Mouse (Mus musculus) MEL (cell line): ENCODE results near the gene Phf8.
A peak's percentile ranks its signal among the peaks of the same experiment; 100 is the strongest.

ENCODE experiments used
- CHD2 ChIP-seq: IDR thresholded peaks from 2 replicates; pipeline ENCODE4 v1.6.1; 2011; ENCODE audit warnings: low read length, improper control_type of control experiment
- CTCF ChIP-seq, 3 experiments: IDR thresholded peaks in 2 of 3; conservative IDR thresholded peaks in 1 of 3; 2 replicates each; pipeline ENCODE4 v1.5.1; 2011 to 2012; ENCODE audit warnings: low read length in 3 of 3, low read depth in 2 of 3, mild to moderate bottlenecking in 2 of 3, improper control_type of control experiment in 1 of 3, inconsistent platforms in 1 of 3, mixed read lengths in 1 of 3, moderate library complexity in 1 of 3; ENCODE audit not compliant: control insufficient read depth in 1 of 3, insufficient read depth in 1 of 3, poor library complexity in 1 of 3, severe bottlenecking in 1 of 3
- HCFC1 ChIP-seq: IDR thresholded peaks from 2 replicates; pipeline ENCODE4 v1.6.1; 2012; ENCODE audit warnings: low read depth, mild to moderate bottlenecking, inconsistent platforms, low read length, improper control_type of control experiment, moderate library complexity
- KAT2A ChIP-seq: conservative IDR thresholded peaks from 2 replicates; pipeline ENCODE4 v1.6.1; 2012; ENCODE audit warnings: low read depth, low read length, improper control_type of control experiment, inconsistent platforms
- POLR2A ChIP-seq, 2 experiments: IDR thresholded peaks; 2 replicates each; pipeline ENCODE4 v1.6.1; 2011 to 2012; ENCODE audit warnings: low read length in 2 of 2, mild to moderate bottlenecking in 2 of 2, control low read depth in 1 of 2, improper control_type of control experiment in 1 of 2, low read depth in 1 of 2, moderate library complexity in 1 of 2; ENCODE audit not compliant: control insufficient read depth in 1 of 2, insufficient read depth in 1 of 2, poor library complexity in 1 of 2
- RAD21 ChIP-seq: IDR thresholded peaks from 2 replicates; pipeline ENCODE4 v1.6.1; 2011; ENCODE audit warnings: mild to moderate bottlenecking, low read depth, low read length, improper control_type of control experiment
- RCOR1 ChIP-seq: IDR thresholded peaks from 2 replicates; pipeline ENCODE4 v1.6.1; 2012; ENCODE audit warnings: low read depth, mild to moderate bottlenecking, inconsistent platforms, low read length, improper control_type of control experiment
- SIN3A ChIP-seq: IDR thresholded peaks from 2 replicates; pipeline ENCODE4 v1.6.1; 2012; ENCODE audit warnings: low read length, improper control_type of control experiment, inconsistent platforms
- TAL1 ChIP-seq: IDR thresholded peaks from 2 replicates; pipeline ENCODE4 v1.6.1; 2012; ENCODE audit warnings: mild to moderate bottlenecking, inconsistent platforms, low read length, moderate library complexity, mixed read lengths
- TCF12 ChIP-seq: IDR thresholded peaks from 2 replicates; pipeline ENCODE4 v1.6.1; 2014; ENCODE audit warnings: low read depth, mild to moderate bottlenecking, inconsistent platforms, low read length, improper control_type of control experiment, moderate library complexity
- ZC3H11A ChIP-seq: IDR thresholded peaks from 2 replicates; pipeline ENCODE4 v1.6.1; 2012; ENCODE audit warnings: low read depth, mild to moderate bottlenecking, inconsistent platforms, low read length, improper control_type of control experiment
- ZKSCAN1 ChIP-seq: IDR thresholded peaks from 2 replicates; pipeline ENCODE4 v1.6.1; 2012; ENCODE audit warnings: low read depth, mild to moderate bottlenecking, inconsistent platforms, low read length, improper control_type of control experiment, moderate library complexity

- peak; percentile 90 for TF ChIP-seq SIN3A
- peak; percentile 70; the same call in 1 of the 2 replicates for TF ChIP-seq ZC3H11A
- TF ChIP-seq CTCF (IDR thresholded peaks at IDR 0.05 in 2 of 3, conservative IDR thresholded peaks at IDR 0.05 in 1 of 3; ENCODE audit: control insufficient read depth in 1 of 3, insufficient read depth in 1 of 3, low read depth in 2 of 3, low read length in 3 of 3, poor library complexity in 1 of 3, severe bottlenecking in 1 of 3) = no peak
- no peak for TF ChIP-seq CHD2
- peak; percentile 81 to 91 for TF ChIP-seq POLR2A (IDR thresholded peaks at IDR 0.05; ENCODE audit: control insufficient read depth in 1 of 2, insufficient read depth in 1 of 2, low read depth in 1 of 2, low read length in 2 of 2, poor library complexity in 1 of 2)
- no peak for TF ChIP-seq ZKSCAN1
- no peak for TF ChIP-seq TAL1
- peak; percentile 52; the same call in 1 of the 2 replicates for TF ChIP-seq KAT2A
- TF ChIP-seq RAD21 = no peak
- TF ChIP-seq HCFC1 = peak; percentile 84
- TF ChIP-seq TCF12 = 0 out of 2 replicates have a peak, but pooled peaks have one; percentile 36
- TF ChIP-seq RCOR1 = no peak; the same call in 1 of the 2 replicates
These were observed at the start of gene Phf8 for GRCm38 (mm10) chrX:151520458-151521322.
